Mouse (Mus musculus) bone marrow macrophage, adult 2 months (primary cell): Measurements from ENCODE around the gene Rnls. TPM values are rescaled to one million over a fixed set of nuclear protein-coding genes. Genes with fewer than 3 reads are reported as not detected.

Experiments
- H3K27ac ChIP-seq: 2 replicates; pipeline ENCODE4 v1.5.1; 2012; ENCODE audit warnings: low read depth, low read length; ENCODE audit not compliant: insufficient read depth
- H3K4me1 ChIP-seq: 2 replicates; pipeline ENCODE4 v1.6.1; 2012; ENCODE audit warnings: low read length; ENCODE audit not compliant: control insufficient read depth, insufficient read depth
- H3K4me3 ChIP-seq: 2 replicates; pipeline ENCODE4 v1.5.1; 2012; ENCODE audit warnings: mild to moderate bottlenecking, low read length, moderate library complexity; ENCODE audit not compliant: insufficient read depth
- CTCF ChIP-seq: IDR thresholded peaks from 2 replicates; pipeline ENCODE4 v1.5.1; 2012; ENCODE audit warnings: low read depth, mild to moderate bottlenecking, low read length, moderate library complexity
- POLR2A ChIP-seq: IDR thresholded peaks from 2 replicates; pipeline ENCODE4 v1.6.1; 2012; ENCODE audit warnings: mild to moderate bottlenecking, low read depth, low read length, borderline replicate concordance
- polyA plus RNA-seq: library from polyadenylated mRNA; stranded (reverse); fragments of >200 nt; gene quantifications from 2 replicates; pipeline ENCODE4 v1.2.4, GENCODE M21; 2012; ENCODE audit not compliant: missing spikeins, insufficient read depth, insufficient read length

Rnls gene
- polyA plus RNA-seq, 1 experiment: 2.9 TPM

- peak overlapping the region; percentile 48 for H3K27ac ChIP-seq
- H3K4me1 ChIP-seq: peaks cover 15% of the 10 kb centered on the region
- TF ChIP-seq POLR2A: no peak
- TF ChIP-seq CTCF: no peak
- H3K4me3 ChIP-seq: no peak overlapping the region
These were observed 272.1 kb downstream of the Rnls start for GRCm38 (mm10) chr19:33119947-33120346.

GRCm38 (mm10) chr19:33118898-33119297, 273.2 kb downstream of the Rnls start:
- H3K4me3 ChIP-seq: no peak overlapping the region
- H3K4me1 ChIP-seq: peaks cover 15% of the 10 kb centered on the region
- TF ChIP-seq CTCF: peak; percentile 18; the same call in 1 of the 2 replicates
- TF ChIP-seq POLR2A: no peak
- H3K27ac ChIP-seq: no peak overlapping the region

- TF ChIP-seq CTCF: no peak
- no peak for TF ChIP-seq POLR2A
- Histone ChIP-seq H3K27ac (no peak overlapping the region), H3K4me1 (peaks cover 6% of the 10 kb centered on the region), H3K4me3 (no peak overlapping the region)
These were observed 277.3 kb downstream of the Rnls start for GRCm38 (mm10) chr19:33114631-33115295.

- no peak for TF ChIP-seq CTCF
- TF ChIP-seq POLR2A: no peak
- no peak overlapping the region for H3K4me3 ChIP-seq
- no peak overlapping the region for H3K27ac ChIP-seq
- peaks cover 3% of the 10 kb centered on the region for H3K4me1 ChIP-seq
These were observed 278.3 kb downstream of the Rnls start for GRCm38 (mm10) chr19:33113746-33114145.

GRCm38 (mm10) chr19:33110404-33110803, 281.7 kb downstream of the Rnls start:
- no peak for TF ChIP-seq CTCF
- no peak for TF ChIP-seq POLR2A
- Histone ChIP-seq H3K4me3 (no peak overlapping the region), H3K27ac (no peak overlapping the region), H3K4me1 (peaks cover 2% of the 10 kb centered on the region; the same call in 1 of the 2 replicates)

GRCm38 (mm10) chr19:33109941-33110371, 282.1 kb downstream of the Rnls start:
- Histone ChIP-seq H3K27ac (no peak overlapping the region), H3K4me3 (no peak overlapping the region), H3K4me1 (peaks cover 2% of the 10 kb centered on the region; the same call in 1 of the 2 replicates)
- TF ChIP-seq POLR2A (no peak), CTCF (no peak)

GRCm38 (mm10) chr19:33109141-33109540, 283.0 kb downstream of the Rnls start:
- no peak for TF ChIP-seq POLR2A
- TF ChIP-seq CTCF: no peak
- Histone ChIP-seq H3K4me3 (no peak overlapping the region), H3K4me1 (peaks cover 2% of the 10 kb centered on the region; the same call in 1 of the 2 replicates), H3K27ac (no peak overlapping the region)

GRCm38 (mm10) chr19:33103851-33104250, 288.2 kb downstream of the Rnls start:
- H3K27ac ChIP-seq: no peak overlapping the region
- peaks cover 11% of the 10 kb centered on the region for H3K4me1 ChIP-seq
- H3K4me3 ChIP-seq: no peak overlapping the region
- no peak for TF ChIP-seq POLR2A
- no peak for TF ChIP-seq CTCF

GRCm38 (mm10) chr19:33102783-33103139, 289.3 kb downstream of the Rnls start:
- H3K4me1 ChIP-seq: peaks cover 11% of the 10 kb centered on the region

GRCm38 (mm10) chr19:33102008-33102782, 289.9 kb downstream of the Rnls start:
- no peak for TF ChIP-seq POLR2A
- no peak for TF ChIP-seq CTCF
- H3K4me1 ChIP-seq: peaks cover 11% of the 10 kb centered on the region
- H3K27ac ChIP-seq: no peak overlapping the region
- peak overlapping the region; percentile 47 for H3K4me3 ChIP-seq

More at GRCm38 (mm10) chr19:33102783-33103139, 289.3 kb downstream of the Rnls start:
- no peak overlapping the region for H3K4me3 ChIP-seq
- no peak for TF ChIP-seq CTCF
- TF ChIP-seq POLR2A: no peak
- no peak overlapping the region for H3K27ac ChIP-seq
